Mouse (Mus musculus) liver, embryonic 16.5 days (tissue): ENCODE measurements around the gene Klhdc10. TPM values are rescaled to one million over a fixed set of nuclear protein-coding genes. Genes with fewer than 3 reads are reported as not detected.

ENCODE experiments used
- ATAC-seq: fragments of 200-750 bp; cut with Nextera tagmentation; 2 replicates; pipeline ENCODE4 v1.8.0; 2017; ENCODE audit warnings: low read depth, mild to moderate bottlenecking, moderate number of reproducible peaks, moderate library complexity
- H3K27ac ChIP-seq: fragments of 300-500 bp; sonication (generic); 2 replicates; pipeline ENCODE4 v1.5.1; 2014; ENCODE audit warnings: mild to moderate bottlenecking, low read length
- H3K27me3 ChIP-seq: fragments of 300-500 bp; sonication (generic); 2 replicates; pipeline ENCODE4 v1.6.1; 2014; ENCODE audit warnings: low read depth, low read length, mixed read lengths; ENCODE audit not compliant: control insufficient read depth, insufficient read depth
- H3K36me3 ChIP-seq: fragments of 300-500 bp; sonication (generic); 2 replicates; pipeline ENCODE4 v1.6.1; 2014; ENCODE audit warnings: mild to moderate bottlenecking; ENCODE audit not compliant: control insufficient read depth, insufficient read depth
- H3K4me1 ChIP-seq: fragments of 300-500 bp; sonication (generic); 2 replicates; pipeline ENCODE4 v1.6.1; 2014; ENCODE audit warnings: low read depth, low read length, mixed read lengths; ENCODE audit not compliant: control insufficient read depth
- H3K4me2 ChIP-seq: fragments of 300-500 bp; sonication (generic); 2 replicates; pipeline ENCODE4 v1.6.1; 2014; ENCODE audit warnings: low read depth, low read length, mixed read lengths
- H3K4me3 ChIP-seq: fragments of 300-500 bp; sonication (generic); 2 replicates; pipeline ENCODE4 v1.5.1; 2014; ENCODE audit warnings: low read depth, mild to moderate bottlenecking, low read length
- H3K9ac ChIP-seq: fragments of 300-500 bp; sonication (generic); 2 replicates; pipeline ENCODE4 v1.6.1; 2014; ENCODE audit warnings: low read depth, low read length
- H3K9me3 ChIP-seq: fragments of 300-500 bp; sonication (generic); replicated peaks from 2 replicates; pipeline ENCODE4 v1.6.1; 2016; ENCODE audit warnings: low read length; ENCODE audit not compliant: control insufficient read depth
- WGBS: fragments of 180-500 bp; shearing (Covaris S2); extraction: QIAGEN DNeasy Blood & Tissue Kit; methylation state at CpG from one replicate; pipeline ENCODE4 v1.1.7; 2014; ENCODE audit not compliant: insufficient replicate concordance; 5-methylcytosine and 5-hydroxymethylcytosine counted together
- polyA plus RNA-seq: library from polyadenylated mRNA; unstranded; fragments of >200 nt; fragmentation: Nextera tagmentation; extraction: Ambion mirVana; gene quantifications from 2 replicates; pipeline ENCODE4 v1.2.1, GENCODE M21; 2015

The Klhdc10 gene
- 6.8 and 7.5 TPM in 2 replicates for polyA plus RNA-seq

- WGBS, result under 1% methylated on average over 39 of the region's 41 CpGs
- no peaks in the 10 kb centered on the region for H3K27me3 ChIP-seq
- peak within 1 kb of the TSS; percentile 87 for H3K4me2 ChIP-seq
- H3K9ac ChIP-seq, result peak within 1 kb of the TSS; percentile 97
- H3K9me3 ChIP-seq, result no peaks in the 10 kb centered on the region
- peaks cover 12% of the 10 kb centered on the region for H3K4me1 ChIP-seq
- H3K4me3 ChIP-seq, result peak within 1 kb of the TSS; percentile 98
- H3K36me3 ChIP-seq, result no peaks in the 10 kb centered on the region
- H3K27ac ChIP-seq, result peak within 1 kb of the TSS; percentile 90
- peak; percentile 100 for ATAC-seq
These were observed at the start of gene Klhdc10 for GRCm38 (mm10) chr6:30401308-30402015. Gene Klhdc10, plus strand, starts transcription at chr6:30401868.

- WGBS, result 59% methylated on average over 8 of the region's 8 CpGs
- H3K27me3 ChIP-seq, result no peaks in the 10 kb centered on the region
- H3K4me3 ChIP-seq, result no peak overlapping the region
- no peaks in the 10 kb centered on the region for H3K9me3 ChIP-seq
- no peak overlapping the region for H3K27ac ChIP-seq
- no peak overlapping the region for H3K4me2 ChIP-seq
- H3K4me1 ChIP-seq, result no peaks in the 10 kb centered on the region
- ATAC-seq, result no peak
- H3K9ac ChIP-seq, result no peak overlapping the region
- H3K36me3 ChIP-seq, result no peaks in the 10 kb centered on the region
These were observed 48.9 kb upstream of the Klhdc10 start for GRCm38 (mm10) chr6:30352762-30353161.

- no peaks in the 10 kb centered on the region for H3K9me3 ChIP-seq
- no peak overlapping the region for H3K4me2 ChIP-seq
- 76% methylated on average over 8 of the region's 8 CpGs for WGBS
- H3K27ac ChIP-seq, result no peak overlapping the region
- no peaks in the 10 kb centered on the region for H3K27me3 ChIP-seq
- H3K9ac ChIP-seq, result no peak overlapping the region
- no peak overlapping the region for H3K4me3 ChIP-seq
- H3K36me3 ChIP-seq, result no peaks in the 10 kb centered on the region
- no peak for ATAC-seq
- no peaks in the 10 kb centered on the region for H3K4me1 ChIP-seq
These were observed 48.0 kb upstream of the Klhdc10 start for GRCm38 (mm10) chr6:30353661-30354060.

- no peak overlapping the region for H3K27ac ChIP-seq
- WGBS, result 13% methylated on average over 5 of the region's 5 CpGs
These were observed 46.9 kb upstream of the Klhdc10 start for GRCm38 (mm10) chr6:30354760-30355159.

GRCm38 (mm10) chr6:30355701-30356100 is 46.0 kb upstream of the Klhdc10 start:
- ATAC-seq, result no peak
- H3K4me2 ChIP-seq, result no peak overlapping the region
- no peaks in the 10 kb centered on the region for H3K36me3 ChIP-seq
- no peak overlapping the region for H3K27ac ChIP-seq
- H3K9me3 ChIP-seq, result no peaks in the 10 kb centered on the region
- H3K27me3 ChIP-seq, result no peaks in the 10 kb centered on the region
- no peak overlapping the region for H3K4me3 ChIP-seq
- no peak overlapping the region for H3K9ac ChIP-seq
- WGBS, result 76% methylated on average over 8 of the region's 8 CpGs
- H3K4me1 ChIP-seq, result no peaks in the 10 kb centered on the region

More at GRCm38 (mm10) chr6:30354760-30355159, 46.9 kb upstream of the Klhdc10 start:
- Histone ChIP-seq H3K4me3 (no peak overlapping the region), H3K4me2 (no peak overlapping the region), H3K27me3 (no peaks in the 10 kb centered on the region), H3K36me3 (no peaks in the 10 kb centered on the region), H3K4me1 (no peaks in the 10 kb centered on the region), H3K9ac (no peak overlapping the region), H3K9me3 (no peaks in the 10 kb centered on the region)
- ATAC-seq, result no peak

GRCm38 (mm10) chr6:30356161-30356560 is 45.5 kb upstream of the Klhdc10 start:
- no peaks in the 10 kb centered on the region for H3K27me3 ChIP-seq
- ATAC-seq, result no peak
- 67% methylated on average over 5 of the region's 5 CpGs for WGBS
- no peak overlapping the region for H3K27ac ChIP-seq
- H3K4me1 ChIP-seq, result no peaks in the 10 kb centered on the region
- no peak overlapping the region for H3K4me2 ChIP-seq
- no peaks in the 10 kb centered on the region for H3K36me3 ChIP-seq
- no peak overlapping the region for H3K9ac ChIP-seq
- H3K9me3 ChIP-seq, result no peaks in the 10 kb centered on the region
- no peak overlapping the region for H3K4me3 ChIP-seq

GRCm38 (mm10) chr6:30356680-30357079 is 45.0 kb upstream of the Klhdc10 start:
- H3K27me3 ChIP-seq, result no peaks in the 10 kb centered on the region
- H3K36me3 ChIP-seq, result no peaks in the 10 kb centered on the region
- no peak overlapping the region for H3K9ac ChIP-seq
- peak; percentile 22; the same call in 1 of the 2 replicates for ATAC-seq
- no peak overlapping the region for H3K4me2 ChIP-seq
- H3K4me3 ChIP-seq, result no peak overlapping the region
- no peak overlapping the region for H3K27ac ChIP-seq
- no peaks in the 10 kb centered on the region for H3K9me3 ChIP-seq
- no peaks in the 10 kb centered on the region for H3K4me1 ChIP-seq
- 81% methylated on average over 12 of the region's 12 CpGs for WGBS

- Histone ChIP-seq H3K4me2 (no peak overlapping the region), H3K4me1 (no peaks in the 10 kb centered on the region), H3K27ac (no peak overlapping the region), H3K4me3 (no peak overlapping the region), H3K27me3 (no peaks in the 10 kb centered on the region), H3K36me3 (no peaks in the 10 kb centered on the region), H3K9me3 (no peaks in the 10 kb centered on the region), H3K9ac (no peak overlapping the region)
- WGBS, result 15% methylated on average over 9 of the region's 9 CpGs
- peak; percentile 49; the same call in 1 of the 2 replicates for ATAC-seq
These were observed 44.0 kb upstream of the Klhdc10 start for GRCm38 (mm10) chr6:30357561-30358177.
